Mouse (Mus musculus) cerebellum, postnatal 10 days (tissue): ENCODE results near the gene Adgb.
"Not testable (repeated sequence)": the region's sequence is repeated elsewhere in the genome, so short reads cannot be mapped to it uniquely, and the experiment has no call there.

Source experiments
- DNase-seq, 2 experiments: peaks; one replicate each; pipeline ENCODE4 v3.0.0; 2021; ENCODE audit warnings: mixed read lengths in 2 of 2

The Adgb gene

GRCm38 (mm10) chr10:10471961-10472610, at the start of gene Adgb:
Adgb (minus strand) TSS chr10:10472326.
- DNase-seq, result peak; percentile 73 to 83

GRCm38 (mm10) chr10:10480139-10480538, 8.0 kb upstream of the Adgb start:
- no peak for DNase-seq

GRCm38 (mm10) chr10:10477429-10477828, 5.3 kb upstream of the Adgb start:
- DNase-seq, result not testable (repeated sequence)

GRCm38 (mm10) chr10:10476956-10477355, 4.8 kb upstream of the Adgb start:
- DNase-seq, result no peak

- no peak for DNase-seq
Measured at GRCm38 (mm10) chr10:10476549-10476948, 4.4 kb upstream of the Adgb start.

- DNase-seq, result peak in 1 of 2 experiments; percentile 27
Measured at GRCm38 (mm10) chr10:10468699-10469547, 3.2 kb downstream of the Adgb start.

GRCm38 (mm10) chr10:10460113-10460512, 12.0 kb downstream of the Adgb start:
- DNase-seq, result no peak

- DNase-seq, result no peak
Measured at GRCm38 (mm10) chr10:10456991-10457390, 15.1 kb downstream of the Adgb start.

GRCm38 (mm10) chr10:10449067-10449466, 23.1 kb downstream of the Adgb start:
- no peak for DNase-seq

- no peak for DNase-seq
Measured at GRCm38 (mm10) chr10:10444841-10445466, 27.2 kb downstream of the Adgb start.

- no peak for DNase-seq
Measured at GRCm38 (mm10) chr10:10443558-10443957, 28.6 kb downstream of the Adgb start.

- peak; percentile 28 to 39 for DNase-seq
Measured at GRCm38 (mm10) chr10:10435014-10435413, 37.1 kb downstream of the Adgb start.

GRCm38 (mm10) chr10:10429635-10430034, 42.5 kb downstream of the Adgb start:
- no peak for DNase-seq

GRCm38 (mm10) chr10:10429032-10429431, 43.1 kb downstream of the Adgb start:
- no peak for DNase-seq

GRCm38 (mm10) chr10:10424383-10424782, 47.7 kb downstream of the Adgb start:
- no peak for DNase-seq

- DNase-seq, result no peak
Measured at GRCm38 (mm10) chr10:10411046-10411445, 61.1 kb downstream of the Adgb start.

GRCm38 (mm10) chr10:10408166-10408565, 64.0 kb downstream of the Adgb start:
- DNase-seq, result peak; percentile 36 to 74

- DNase-seq, result no peak
Measured at GRCm38 (mm10) chr10:10395784-10396481, 76.2 kb downstream of the Adgb start.

- DNase-seq, result no peak
Measured at GRCm38 (mm10) chr10:10374629-10375028, 97.5 kb downstream of the Adgb start.

GRCm38 (mm10) chr10:10364025-10364424, 108.1 kb downstream of the Adgb start:
- DNase-seq, result no peak

- peak; percentile 32 to 64 for DNase-seq
Measured at GRCm38 (mm10) chr10:10355605-10356227, 116.4 kb downstream of the Adgb start.

GRCm38 (mm10) chr10:10352184-10352583, 119.9 kb downstream of the Adgb start:
- no peak for DNase-seq
